Mouse (Mus musculus): ENCODE measurements around the gene Zfp574.

DNA sequence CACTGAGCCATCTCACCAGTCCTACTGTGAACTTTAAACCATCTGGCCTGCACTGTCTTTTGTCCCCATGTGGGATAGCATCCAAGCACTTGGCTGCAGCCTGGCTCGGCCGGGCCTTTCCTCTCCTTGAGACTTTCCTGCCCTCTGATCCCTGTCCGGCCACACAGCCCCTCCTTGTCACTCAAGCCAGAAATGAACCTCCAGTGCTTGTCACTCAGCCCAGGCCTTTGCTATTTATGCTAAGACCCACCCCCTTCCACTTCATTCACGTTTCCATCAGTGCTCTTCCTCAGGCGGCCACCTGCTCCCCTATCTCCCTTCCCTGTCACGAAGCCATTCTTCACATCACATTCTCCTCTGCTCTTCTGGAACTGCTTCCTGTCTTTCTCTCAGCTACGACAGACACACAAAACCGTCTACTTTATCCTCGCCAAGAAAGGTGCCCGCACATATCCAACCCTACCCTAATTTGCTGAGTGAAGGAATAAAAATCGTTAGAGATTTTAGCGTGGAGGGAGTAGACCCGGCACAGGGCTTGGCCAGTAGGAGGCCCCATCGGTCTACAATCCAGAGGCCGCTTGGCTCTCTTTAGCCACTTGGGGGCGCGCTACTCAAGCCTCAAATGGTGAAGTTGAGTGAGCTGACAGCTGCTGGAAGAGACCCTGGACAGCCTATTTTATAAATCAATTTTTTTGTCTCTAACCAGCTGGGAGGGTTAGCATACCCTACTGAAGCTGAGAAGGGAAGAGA is 33.2 kb downstream of the Zfp574 start:
- TF ChIP-seq TAL1 (IDR thresholded peaks at IDR 0.05; ENCODE audit: low read length) (no peak), GATA1 (IDR thresholded peaks at IDR 0.05; ENCODE audit: low read length) (no peak)
